Mouse (Mus musculus) brain, embryonic 14.5 days (tissue): ENCODE data around the gene Ap2b1.

Experiments used
- CTCF ChIP-seq: fragments of 200-500 bp; IDR thresholded peaks from 2 replicates; pipeline ENCODE4 v1.5.1; 2012; ENCODE audit warnings: inconsistent platforms, mild to moderate bottlenecking, moderate library complexity, borderline replicate concordance; ENCODE audit not compliant: insufficient read depth, insufficient read length; ENCODE audit errors: extremely low read depth
- POLR2A ChIP-seq: fragments of 200-500 bp; IDR thresholded peaks from 2 replicates; pipeline ENCODE4 v1.6.1; 2012; ENCODE audit warnings: mild to moderate bottlenecking, inconsistent platforms, borderline replicate concordance; ENCODE audit not compliant: poor library complexity, insufficient read depth, insufficient read length, severe bottlenecking; ENCODE audit errors: extremely low read depth

DNA sequence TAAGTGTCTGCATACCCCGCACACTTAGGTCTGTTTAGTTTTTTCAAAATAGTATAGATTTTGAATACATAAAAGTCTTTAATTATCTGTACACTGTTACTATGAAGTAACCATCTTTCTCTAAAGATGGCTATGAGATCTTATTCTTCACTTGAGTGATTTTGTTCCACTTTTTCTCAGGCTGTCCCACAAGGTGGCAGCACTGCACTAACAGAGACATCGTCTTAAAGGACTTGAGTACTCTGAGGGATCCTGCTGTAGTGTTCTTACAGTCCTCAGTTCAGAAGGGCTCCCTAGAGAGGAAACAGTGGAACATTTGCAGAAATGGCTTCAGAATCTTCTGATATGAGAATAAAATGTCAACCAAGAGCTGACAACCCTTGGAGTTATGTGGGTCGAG, 28.6 kb downstream of the Ap2b1 start:
- peak; percentile 67; the same call in 1 of the 2 replicates for TF ChIP-seq CTCF
- TF ChIP-seq POLR2A = no peak
